Mouse (Mus musculus) spleen, adult 18-20 months (tissue): ENCODE results near the gene Sobp.

Source experiments
- DNase-seq, 2 experiments: peaks; one replicate each; pipeline ENCODE4 v3.0.0; 2022; ENCODE audit warnings: mixed read lengths in 2 of 2

Gene Sobp

GRCm38 (mm10) chr10:43027006-43027405 is 147.3 kb downstream of the Sobp start:
- no peak for DNase-seq

- DNase-seq: no peak
Observed at GRCm38 (mm10) chr10:43023454-43024194, 150.7 kb downstream of the Sobp start.

GRCm38 (mm10) chr10:43022190-43022761 is 152.1 kb downstream of the Sobp start:
- no peak for DNase-seq

- DNase-seq: no peak
Observed at GRCm38 (mm10) chr10:43021512-43022116, 152.7 kb downstream of the Sobp start.

- DNase-seq: no peak
Observed at GRCm38 (mm10) chr10:43021017-43021416, 153.3 kb downstream of the Sobp start.

- no peak for DNase-seq
Observed at GRCm38 (mm10) chr10:43014782-43015181, 159.5 kb downstream of the Sobp start.

- DNase-seq: no peak
Observed at GRCm38 (mm10) chr10:43014358-43014757, 160.0 kb downstream of the Sobp start.

GRCm38 (mm10) chr10:43008116-43008515 is 166.2 kb downstream of the Sobp start:
- DNase-seq: no peak

GRCm38 (mm10) chr10:43006534-43006933 is 167.8 kb downstream of the Sobp start:
- DNase-seq: no peak

- DNase-seq: no peak
Observed at GRCm38 (mm10) chr10:43005677-43006076, 168.7 kb downstream of the Sobp start.

GRCm38 (mm10) chr10:43005031-43005430 is 169.3 kb downstream of the Sobp start:
- no peak for DNase-seq

GRCm38 (mm10) chr10:43004174-43004734 is 170.1 kb downstream of the Sobp start:
- no peak for DNase-seq

- DNase-seq: no peak
Observed at GRCm38 (mm10) chr10:43003466-43003757, 170.9 kb downstream of the Sobp start.

- DNase-seq: no peak
Observed at GRCm38 (mm10) chr10:43002721-43003465, 171.4 kb downstream of the Sobp start.

GRCm38 (mm10) chr10:43002066-43002678 is 172.2 kb downstream of the Sobp start:
- no peak for DNase-seq

GRCm38 (mm10) chr10:43001433-43001832 is 172.9 kb downstream of the Sobp start:
- no peak for DNase-seq

GRCm38 (mm10) chr10:42999324-42999723 is 175.0 kb downstream of the Sobp start:
- no peak for DNase-seq

- DNase-seq: no peak
Observed at GRCm38 (mm10) chr10:42997278-42997677, 177.1 kb downstream of the Sobp start.

GRCm38 (mm10) chr10:42995484-42995895 is 178.8 kb downstream of the Sobp start:
- no peak for DNase-seq

GRCm38 (mm10) chr10:42994331-42994782 is 180.0 kb downstream of the Sobp start:
- no peak for DNase-seq

GRCm38 (mm10) chr10:42991018-42991417 is 183.3 kb downstream of the Sobp start:
- no peak for DNase-seq

GRCm38 (mm10) chr10:42989910-42990309 is 184.4 kb downstream of the Sobp start:
- peak; percentile 24 to 68 for DNase-seq

- DNase-seq: no peak
Observed at GRCm38 (mm10) chr10:42988627-42989026, 185.7 kb downstream of the Sobp start.
